Mouse (Mus musculus) midbrain, embryonic 16.5 days (tissue): ENCODE data around the gene Clint1. TPM values are rescaled to one million over a fixed set of nuclear protein-coding genes. Genes with fewer than 3 reads are reported as not detected.

ENCODE experiments used
- ATAC-seq: fragments of 200-750 bp; cut with Nextera tagmentation; 2 replicates; pipeline ENCODE4 v1.8.0; 2017; ENCODE audit warnings: moderate TSS enrichment
- H3K27ac ChIP-seq: fragments of 300-500 bp; sonication (generic); 2 replicates; pipeline ENCODE4 v1.5.1; 2014; ENCODE audit warnings: mild to moderate bottlenecking, low read length, mixed read lengths
- H3K27me3 ChIP-seq: fragments of 300-500 bp; sonication (generic); 2 replicates; pipeline ENCODE4 v1.6.1; 2014; ENCODE audit warnings: low read depth, low read length, mixed read lengths; ENCODE audit not compliant: control insufficient read depth, insufficient read depth
- H3K36me3 ChIP-seq: fragments of 300-500 bp; sonication (generic); 2 replicates; pipeline ENCODE4 v1.6.1; 2014; ENCODE audit warnings: mild to moderate bottlenecking, low read length, moderate library complexity, mixed read lengths; ENCODE audit not compliant: control insufficient read depth, insufficient read depth
- H3K4me1 ChIP-seq: fragments of 300-500 bp; sonication (generic); 2 replicates; pipeline ENCODE4 v1.6.1; 2014; ENCODE audit warnings: mild to moderate bottlenecking, low read length, mixed read lengths; ENCODE audit not compliant: control insufficient read depth, insufficient read depth
- H3K4me2 ChIP-seq: fragments of 300-500 bp; sonication (generic); 2 replicates; pipeline ENCODE4 v1.6.1; 2014; ENCODE audit warnings: mild to moderate bottlenecking, low read length, mixed read lengths
- H3K4me3 ChIP-seq: fragments of 300-500 bp; sonication (generic); 2 replicates; pipeline ENCODE4 v1.5.1; 2014; ENCODE audit warnings: low read depth, mild to moderate bottlenecking, low read length, moderate library complexity, mixed read lengths
- H3K9ac ChIP-seq: fragments of 300-500 bp; sonication (generic); 2 replicates; pipeline ENCODE4 v1.6.1; 2014; ENCODE audit warnings: low read depth, low read length, mixed read lengths
- H3K9me3 ChIP-seq: fragments of 300-500 bp; sonication (generic); replicated peaks from 2 replicates; pipeline ENCODE4 v1.6.1; 2014; ENCODE audit warnings: mild to moderate bottlenecking, low read length, mixed read lengths; ENCODE audit not compliant: control insufficient read depth, poor library complexity, severe bottlenecking
- WGBS: fragments of 180-500 bp; shearing (Covaris S2); extraction: QIAGEN DNeasy Blood & Tissue Kit; methylation state at CpG from one replicate; pipeline ENCODE4 v1.1.7; 2014; 5-methylcytosine and 5-hydroxymethylcytosine counted together
- polyA plus RNA-seq: library from polyadenylated mRNA; unstranded; fragments of >200 nt; fragmentation: Nextera tagmentation; extraction: Ambion mirVana; gene quantifications from 2 replicates; pipeline ENCODE4 v1.2.1, GENCODE M21; 2015

Gene Clint1
- polyA plus RNA-seq, 1 experiment from 2014 or later: 38.7 TPM

- Histone ChIP-seq H3K9me3 (no peaks in the 10 kb centered on the region), H3K9ac (peak overlapping the region; percentile 59; the same call in 1 of the 2 replicates), H3K4me2 (peak overlapping the region; percentile 47), H3K4me1 (peaks cover 10% of the 10 kb centered on the region), H3K36me3 (no peaks in the 10 kb centered on the region), H3K27ac (peak overlapping the region; percentile 55), H3K4me3 (no peak overlapping the region), H3K27me3 (no peaks in the 10 kb centered on the region)
- 36% methylated on average over 8 of the region's 8 CpGs for WGBS
- ATAC-seq: peak; percentile 4; the same call in 1 of the 2 replicates
Observed at GRCm38 (mm10) chr11:45921026-45921425, 69.2 kb downstream of the Clint1 start.

DNA sequence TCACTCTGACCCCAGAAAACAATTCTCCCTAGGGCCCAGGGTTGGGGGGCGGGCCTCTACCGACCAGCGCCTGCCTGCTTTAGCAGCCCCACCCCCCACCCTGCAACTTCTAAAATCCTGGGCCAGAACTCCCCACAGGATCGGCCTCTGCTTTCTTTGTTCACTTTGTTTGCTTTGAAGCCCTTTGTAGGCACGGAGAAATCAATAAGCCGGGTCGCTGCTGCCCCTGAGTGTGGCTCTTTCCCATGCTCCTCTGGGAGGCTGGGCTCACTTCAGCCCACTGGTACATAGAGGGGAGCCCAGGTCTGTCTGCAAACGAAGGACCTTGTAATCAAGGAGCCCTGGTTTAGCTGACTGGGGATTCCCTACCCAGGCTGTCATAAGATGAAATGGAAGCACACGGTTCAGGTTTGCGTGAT, 69.6 kb downstream of the Clint1 start:
- Histone ChIP-seq H3K27ac (peak overlapping the region; percentile 55), H3K4me1 (peaks cover 10% of the 10 kb centered on the region), H3K4me2 (peak overlapping the region; percentile 47), H3K4me3 (no peak overlapping the region), H3K9me3 (no peaks in the 10 kb centered on the region), H3K27me3 (no peaks in the 10 kb centered on the region), H3K9ac (peak overlapping the region; percentile 59), H3K36me3 (no peaks in the 10 kb centered on the region)
- ATAC-seq: peak; percentile 49
- 4% methylated on average over 10 of the region's 10 CpGs for WGBS

- Histone ChIP-seq H3K9me3 (no peaks in the 10 kb centered on the region), H3K4me3 (no peak overlapping the region), H3K27me3 (no peaks in the 10 kb centered on the region), H3K4me2 (no peak overlapping the region), H3K9ac (no peak overlapping the region), H3K27ac (no peak overlapping the region), H3K4me1 (peaks cover 10% of the 10 kb centered on the region), H3K36me3 (peaks cover 5% of the 10 kb centered on the region)
- whole genome bisulfite sequencing: 41% methylated on average over 6 of the region's 6 CpGs
- ATAC-seq: peak; percentile 29; the same call in 1 of the 2 replicates
Observed at GRCm38 (mm10) chr11:45925436-45925835, 73.6 kb downstream of the Clint1 start.

DNA sequence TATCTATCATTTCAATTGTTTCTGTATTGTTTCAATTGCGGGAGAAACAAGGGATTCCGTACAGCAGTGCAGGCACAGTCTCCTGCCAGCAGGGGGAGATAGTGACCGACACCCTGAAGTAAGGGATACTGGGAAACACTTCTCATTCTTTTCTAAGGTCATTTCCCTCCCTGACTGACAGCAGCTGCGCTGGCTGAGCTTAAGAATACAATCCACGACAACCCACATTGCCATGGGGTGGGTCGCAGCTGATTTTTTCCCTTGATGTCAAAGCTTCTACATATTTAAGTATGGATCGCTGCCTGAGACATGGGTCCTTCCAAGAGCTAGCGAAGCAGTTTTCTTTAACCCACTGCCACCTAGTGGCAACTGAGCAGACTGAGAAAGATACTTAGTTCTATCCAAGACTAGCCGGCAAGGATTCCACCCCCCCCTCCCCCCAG, 74.8 kb downstream of the Clint1 start:
- WGBS: 0% methylated on average over 9 of the region's 9 CpGs
- H3K27ac ChIP-seq: no peak overlapping the region

DNA sequence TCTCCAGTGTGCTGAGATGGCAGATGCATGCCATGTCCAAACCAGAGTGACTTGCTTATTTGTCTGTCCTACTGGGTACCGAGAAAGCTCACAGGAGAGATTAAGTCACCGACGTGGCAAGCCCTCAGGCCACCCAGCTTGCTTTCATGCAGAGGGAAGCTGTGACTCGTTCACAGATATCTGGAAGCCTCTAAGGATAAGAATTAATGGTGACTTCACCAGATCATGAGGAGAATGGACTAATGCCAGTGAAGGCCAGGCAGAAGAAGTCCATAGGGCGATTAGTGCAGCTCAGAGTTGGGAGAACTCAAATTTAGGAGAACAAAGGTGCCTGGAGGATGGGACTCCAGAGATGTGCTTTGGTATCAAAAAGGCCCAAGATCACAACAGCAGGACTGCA, 75.6 kb downstream of the Clint1 start:
- 0 out of 2 replicates have a peak, but pooled peaks have one; percentile 8 for ATAC-seq
- WGBS: 45% methylated on average over 5 of the region's 5 CpGs
- no peak overlapping the region for H3K4me2 ChIP-seq
- H3K4me1 ChIP-seq: no peaks in the 10 kb centered on the region; the same call in 1 of the 2 replicates
- H3K27ac ChIP-seq: no peak overlapping the region
- no peak overlapping the region for H3K4me3 ChIP-seq
- no peaks in the 10 kb centered on the region for H3K9me3 ChIP-seq
- H3K9ac ChIP-seq: no peak overlapping the region
- peaks cover 13% of the 10 kb centered on the region for H3K36me3 ChIP-seq
- H3K27me3 ChIP-seq: no peaks in the 10 kb centered on the region

More for the DNA sequence above, 74.8 kb downstream of the Clint1 start:
- 0 out of 2 replicates have a peak overlapping the region, but pooled peaks have one; percentile 49 for H3K9ac ChIP-seq
- peak overlapping the region; percentile 31 for H3K4me3 ChIP-seq
- no peaks in the 10 kb centered on the region for H3K27me3 ChIP-seq
- peak; percentile 83 for ATAC-seq
- no peaks in the 10 kb centered on the region for H3K9me3 ChIP-seq
- H3K4me2 ChIP-seq: peak overlapping the region; percentile 46
- H3K36me3 ChIP-seq: peaks cover 10% of the 10 kb centered on the region
- H3K4me1 ChIP-seq: peaks cover 2% of the 10 kb centered on the region; the same call in 1 of the 2 replicates

GRCm38 (mm10) chr11:45929541-45929940, 77.7 kb downstream of the Clint1 start:
- H3K27ac ChIP-seq: no peak overlapping the region
- 84% methylated on average over 10 of the region's 10 CpGs for WGBS
- peaks cover 26% of the 10 kb centered on the region for H3K36me3 ChIP-seq
- H3K9me3 ChIP-seq: no peaks in the 10 kb centered on the region
- no peak overlapping the region for H3K4me2 ChIP-seq
- H3K4me3 ChIP-seq: no peak overlapping the region
- no peak overlapping the region for H3K9ac ChIP-seq
- no peaks in the 10 kb centered on the region for H3K27me3 ChIP-seq
- no peak for ATAC-seq
- no peaks in the 10 kb centered on the region; the same call in 1 of the 2 replicates for H3K4me1 ChIP-seq

GRCm38 (mm10) chr11:45932771-45933170, 80.9 kb downstream of the Clint1 start:
- Histone ChIP-seq H3K27me3 (no peaks in the 10 kb centered on the region), H3K27ac (no peak overlapping the region), H3K4me1 (no peaks in the 10 kb centered on the region), H3K36me3 (peaks cover 39% of the 10 kb centered on the region), H3K9me3 (no peaks in the 10 kb centered on the region), H3K4me3 (no peak overlapping the region), H3K4me2 (no peak overlapping the region), H3K9ac (no peak overlapping the region)
- WGBS: 93% methylated on average over 10 of the region's 10 CpGs
- ATAC-seq: no peak

- peaks cover 8% of the 10 kb centered on the region; the same call in 1 of the 2 replicates for H3K4me1 ChIP-seq
- 97% methylated on average over 8 of the region's 8 CpGs for WGBS
- no peak for ATAC-seq
- H3K9me3 ChIP-seq: no peaks in the 10 kb centered on the region
- H3K4me3 ChIP-seq: no peak overlapping the region
- no peak overlapping the region for H3K9ac ChIP-seq
- no peak overlapping the region for H3K27ac ChIP-seq
- no peaks in the 10 kb centered on the region for H3K27me3 ChIP-seq
- H3K36me3 ChIP-seq: peaks cover 26% of the 10 kb centered on the region
- no peak overlapping the region for H3K4me2 ChIP-seq
Observed at GRCm38 (mm10) chr11:45937478-45937877, 85.6 kb downstream of the Clint1 start.

- no peak overlapping the region for H3K9ac ChIP-seq
- no peak overlapping the region for H3K4me2 ChIP-seq
- no peak for ATAC-seq
- H3K36me3 ChIP-seq: peaks cover 17% of the 10 kb centered on the region
- H3K27me3 ChIP-seq: no peaks in the 10 kb centered on the region
- no peak overlapping the region for H3K4me3 ChIP-seq
- WGBS: 93% methylated on average over 8 of the region's 8 CpGs
- no peaks in the 10 kb centered on the region for H3K9me3 ChIP-seq
- no peak overlapping the region for H3K27ac ChIP-seq
- H3K4me1 ChIP-seq: peaks cover 17% of the 10 kb centered on the region
Observed at GRCm38 (mm10) chr11:45938917-45939316, 87.1 kb downstream of the Clint1 start.
